Mouse (Mus musculus): ENCODE results near the gene Ppm1g. TPM values are rescaled to one million over a fixed set of nuclear protein-coding genes. Genes with fewer than 3 reads are reported as not detected.
A peak's percentile ranks its signal among the peaks of the same experiment; 100 is the strongest.

Gene Ppm1g
- total RNA-seq, 2 experiments from 2014 or later: 56.5 to 66.1 TPM

GRCm38 (mm10) chr5:31194486-31195485, 25.7 kb downstream of the Ppm1g start:
- intact Hi-C loops (cut with DNase I): no loop called here
- no peak for DNase-seq

DNA sequence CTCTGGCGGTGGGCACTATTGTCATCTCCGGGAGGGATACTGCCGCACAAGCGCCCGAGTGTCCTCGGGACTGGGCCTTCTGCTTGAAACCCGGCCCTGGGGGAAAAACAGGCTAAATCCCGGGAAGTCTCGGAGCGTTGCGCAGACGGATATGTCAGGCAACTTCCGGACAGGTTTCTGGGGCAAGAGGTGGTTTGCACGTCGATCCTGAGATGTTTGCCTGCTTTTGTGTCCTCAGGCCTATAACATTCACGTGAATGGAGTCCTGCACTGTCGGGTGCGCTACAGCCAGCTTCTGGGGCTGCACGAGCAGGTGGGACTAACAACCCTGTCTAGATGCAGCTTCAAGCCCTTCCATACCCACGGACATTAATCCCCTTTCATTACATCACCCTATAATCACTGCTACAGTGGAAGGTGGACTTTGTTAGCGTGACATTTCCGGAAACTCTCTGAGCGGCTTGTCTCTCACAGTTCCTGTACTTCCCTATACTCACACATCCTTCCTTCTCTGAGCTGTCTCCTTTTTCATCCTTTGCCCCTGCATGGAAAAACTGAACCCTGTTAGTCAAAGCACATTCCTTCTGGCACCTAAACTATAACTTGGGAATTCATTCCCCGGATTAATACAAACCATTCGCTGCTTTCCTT, 26.7 kb downstream of the Ppm1g start:
- no peak for DNase-seq
- intact Hi-C loops (cut with DNase I): no loop called here

- DNase-seq: peak; percentile 98 to 99
- intact Hi-C loops (cut with DNase I): no loop called here
Observed at GRCm38 (mm10) chr5:31192939-31193630, 27.4 kb downstream of the Ppm1g start, which contains the start of the genes Snx17 and Eif2b4. Gene Snx17, plus strand, starts transcription at chr5:31193227. Gene Eif2b4, minus strand, starts transcription at chr5:31193430.

DNA sequence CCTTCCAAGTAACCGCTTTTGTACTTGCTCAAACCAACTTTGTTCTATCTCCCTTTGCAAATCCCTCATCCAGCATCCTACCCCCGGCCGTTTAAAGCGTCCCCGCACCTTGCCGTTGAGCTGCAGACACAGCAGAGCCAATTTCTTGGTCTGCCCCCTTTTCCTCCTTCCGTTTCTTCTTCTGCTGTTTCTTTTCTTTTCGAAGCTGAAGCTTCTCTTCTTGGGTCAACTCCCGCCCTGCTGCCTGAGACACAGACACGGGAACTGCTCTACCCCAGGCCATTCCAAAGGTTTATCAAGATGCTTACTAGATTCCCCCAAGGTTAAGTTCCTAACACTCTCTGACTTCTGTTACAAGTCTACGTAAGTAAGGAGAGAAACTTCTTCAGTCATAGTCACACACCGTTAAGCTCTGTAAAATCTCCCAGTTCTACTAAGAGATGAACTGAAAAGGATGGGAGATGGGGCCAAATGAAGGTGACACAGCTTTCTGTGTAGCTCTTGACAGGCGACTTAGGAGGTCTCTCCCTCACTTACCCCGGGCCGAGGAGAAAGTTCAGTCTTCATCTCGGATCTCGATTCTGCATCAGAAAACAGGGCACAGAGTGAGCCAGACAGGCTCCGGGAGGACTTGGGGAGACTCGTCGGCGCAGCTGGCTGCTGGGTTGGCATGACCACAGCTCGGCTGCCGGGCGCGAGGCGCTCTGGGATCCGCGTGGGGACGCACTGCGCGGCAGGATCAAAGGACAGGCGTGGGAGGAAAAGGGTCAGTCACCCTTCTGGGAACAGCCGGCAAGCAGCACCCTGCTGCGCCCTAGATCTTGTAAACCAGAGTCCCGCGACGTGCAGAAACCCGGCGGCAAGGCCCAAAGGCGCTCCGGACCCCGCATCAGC, 28.2 kb downstream of the Ppm1g start:
- DNase-seq: peak in 1 of 2 experiments; percentile 79
- intact Hi-C loops (cut with DNase I): no loop called here

- DNase-seq: no peak
- intact Hi-C loops (cut with DNase I): no loop called here
Observed at GRCm38 (mm10) chr5:31190201-31190600, 30.3 kb downstream of the Ppm1g start.

GRCm38 (mm10) chr5:31188223-31188840, 32.2 kb downstream of the Ppm1g start:
- intact Hi-C loops (cut with DNase I): loop anchor here (10.0 kb wide), 1 partner anchor 136 kb away; no protein-coding TSS in a partner anchor
- no peak for DNase-seq

DNA sequence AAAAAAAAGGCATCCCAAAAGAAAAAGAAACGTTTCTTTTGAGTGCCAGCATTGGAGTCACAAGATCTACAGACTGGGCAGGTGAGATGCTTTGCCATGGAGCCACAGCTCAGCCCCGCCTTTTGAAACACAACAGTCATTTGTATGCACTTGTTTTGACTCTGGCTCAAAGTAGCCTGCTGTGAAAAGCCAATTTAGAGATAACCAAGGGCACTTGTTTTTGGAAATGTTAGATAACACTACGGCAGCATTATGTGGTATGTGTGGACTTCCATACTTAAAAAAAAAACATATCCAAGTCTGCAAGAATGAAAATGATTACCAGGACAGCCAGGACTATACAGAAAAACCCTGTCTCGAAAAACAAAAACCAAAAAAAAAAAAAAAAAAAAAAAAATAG, 36.8 kb downstream of the Ppm1g start:
- intact Hi-C loops (cut with DNase I): loop anchor here (10.0 kb wide), 1 partner anchor 141 kb away; no protein-coding TSS in a partner anchor
- DNase-seq: no peak

GRCm38 (mm10) chr5:31181183-31181770, 39.2 kb downstream of the Ppm1g start:
- intact Hi-C loops (cut with DNase I): loop anchor here (10.0 kb wide), 1 partner anchor 144 kb away; no protein-coding TSS in a partner anchor
- DNase-seq: no peak

- intact Hi-C loops (cut with DNase I): loop anchor here (5.0 to 10.0 kb wide), 2 partner anchors 123 to 145 kb away; no protein-coding TSS in a partner anchor
- peak; percentile 92 to 96 for DNase-seq
Observed at GRCm38 (mm10) chr5:31179766-31180630, 40.5 kb downstream of the Ppm1g start, which contains the start of the genes Gm29609 and Gtf3c2. Gene Gm29609, minus strand, starts transcription at chr5:31179911. Gene Gtf3c2, minus strand, starts transcription at chr5:31180144.

- DNase-seq: no peak
- intact Hi-C loops (cut with DNase I): loop anchor here (5.0 kb wide), 1 partner anchor 122 kb away; no protein-coding TSS in a partner anchor
Observed at GRCm38 (mm10) chr5:31179301-31179765, 41.2 kb downstream of the Ppm1g start.

GRCm38 (mm10) chr5:31168630-31169029, 51.9 kb downstream of the Ppm1g start:
- DNase-seq: no peak
- intact Hi-C loops (cut with DNase I): no loop called here

DNA sequence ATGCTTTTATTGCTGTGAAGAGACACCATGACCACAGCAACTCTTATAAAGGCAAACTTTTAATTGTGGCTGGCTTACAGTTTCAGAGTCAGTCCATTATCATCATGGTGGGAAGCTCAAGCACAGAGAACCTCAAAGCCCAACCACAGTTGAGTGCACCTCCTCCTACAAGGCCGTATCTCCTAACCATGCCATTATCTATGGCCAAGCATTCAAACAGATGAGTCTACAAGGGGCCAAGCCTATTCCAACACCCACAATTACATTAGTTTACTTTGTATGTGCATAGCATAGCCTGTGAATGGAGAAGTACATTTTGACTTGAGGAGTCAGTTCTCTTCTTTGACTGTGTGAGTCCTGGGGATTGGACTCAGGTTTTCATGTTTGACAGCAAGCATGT, 55.6 kb downstream of the Ppm1g start:
- intact Hi-C loops (cut with DNase I): no loop called here
- DNase-seq: no peak

GRCm38 (mm10) chr5:31162462-31162861, 58.0 kb downstream of the Ppm1g start:
- no peak for DNase-seq
- intact Hi-C loops (cut with DNase I): no loop called here

GRCm38 (mm10) chr5:31154152-31154553, 66.3 kb downstream of the Ppm1g start, which contains the start of gene Mpv17:
Gene Mpv17, minus strand, starts transcription at chr5:31154251.
- intact Hi-C loops (cut with DNase I): no loop called here
- DNase-seq: peak; percentile 81 to 84

DNA sequence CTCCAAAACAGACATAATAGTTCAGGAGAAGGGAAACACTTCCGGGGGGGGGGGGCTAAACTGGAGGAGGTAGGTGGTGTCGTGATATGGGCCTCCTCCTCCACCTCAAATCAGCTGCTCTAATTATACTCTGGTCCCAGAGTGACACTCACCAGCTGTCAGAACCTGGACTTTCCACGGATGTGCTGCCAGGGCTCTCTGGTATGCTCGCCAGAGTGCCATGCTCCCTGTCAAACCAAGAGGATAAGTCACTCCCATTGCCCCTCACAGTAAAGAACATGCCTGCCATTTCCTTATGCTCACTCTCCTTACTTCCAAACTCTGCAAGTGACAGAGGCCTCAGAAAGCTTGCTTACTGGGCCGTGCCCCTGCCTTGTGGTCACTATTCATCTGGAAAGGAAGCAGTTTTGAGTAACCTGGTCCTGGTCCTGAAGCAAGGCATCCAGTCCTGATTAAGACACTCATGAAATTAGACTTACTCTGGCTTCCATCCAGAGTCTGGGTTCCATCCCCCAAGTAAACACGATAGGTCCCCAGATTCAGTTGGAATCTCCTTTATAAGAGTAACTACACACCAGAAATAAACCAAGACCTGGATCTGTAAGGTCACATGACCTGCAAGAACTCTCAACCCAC, 66.9 kb downstream of the Ppm1g start:
- DNase-seq: peak; percentile 15 to 40
- intact Hi-C loops (cut with DNase I): no loop called here
